Mouse (Mus musculus): ENCODE data around the gene Rraga.

DNA sequence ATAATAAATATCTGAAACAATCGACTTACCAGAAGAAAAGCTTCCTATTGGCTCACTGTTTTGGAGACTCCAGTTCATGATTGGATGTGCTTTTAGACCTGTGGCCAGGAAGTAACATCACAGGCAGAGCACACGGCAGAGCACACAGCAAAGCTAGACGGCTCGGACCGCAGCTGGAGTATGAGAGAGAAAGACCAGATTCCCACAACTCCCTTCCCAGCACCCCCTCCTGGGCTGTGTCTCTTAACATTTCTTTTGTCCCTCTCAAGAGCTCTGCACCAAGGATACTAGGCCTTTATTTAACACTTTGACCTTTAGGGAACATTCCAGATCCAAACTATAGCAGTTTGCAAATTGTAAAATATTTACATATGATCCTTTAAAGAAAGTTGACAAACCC lies 36.5 kb upstream of the Rraga start:
- no peak for TF ChIP-seq CTCF (IDR thresholded peaks at IDR 0.05; ENCODE audit: control insufficient read depth, insufficient read depth, low read length)
- no peak for TF ChIP-seq POLR2A (IDR thresholded peaks at IDR 0.05; ENCODE audit: borderline replicate concordance, control insufficient read depth, low read depth, low read length)
